Mouse (Mus musculus) hindbrain, embryonic 14.5 days (tissue): ENCODE results near the gene Plcd4. TPM values are rescaled to one million over a fixed set of nuclear protein-coding genes. Genes with fewer than 3 reads are reported as not detected.
"Not testable (repeated sequence)": the region's sequence is repeated elsewhere in the genome, so short reads cannot be mapped to it uniquely, and the experiment has no call there.

Experiments used
- ATAC-seq: fragments of 200-750 bp; cut with Nextera tagmentation; 2 replicates; pipeline ENCODE4 v1.8.0; 2017; ENCODE audit warnings: moderate number of reproducible peaks, mild to moderate bottlenecking, moderate TSS enrichment, moderate library complexity; ENCODE audit not compliant: low FRiP score
- DNase-seq: peaks from one replicate; pipeline ENCODE4 v3.0.0-alpha.2; 2015; ENCODE audit warnings: low spot score
- H3K27ac ChIP-seq: fragments of 300-500 bp; sonication (generic); 2 replicates; pipeline ENCODE4 v1.5.1; 2014; ENCODE audit warnings: mild to moderate bottlenecking, moderate library complexity
- H3K27me3 ChIP-seq: fragments of 300-500 bp; sonication (generic); 2 replicates; pipeline ENCODE4 v1.6.1; 2014; ENCODE audit warnings: mild to moderate bottlenecking, low read length, mixed read lengths; ENCODE audit not compliant: control insufficient read depth, insufficient read depth
- H3K36me3 ChIP-seq: fragments of 300-500 bp; sonication (generic); replicated peaks from 2 replicates; pipeline ENCODE4 v1.6.1; 2014; ENCODE audit not compliant: control insufficient read depth, insufficient read depth
- H3K4me1 ChIP-seq: fragments of 300-500 bp; sonication (generic); replicated peaks from 2 replicates; pipeline ENCODE4 v1.6.1; 2014; ENCODE audit warnings: antibody characterized with exemption, low read length, mixed read lengths; ENCODE audit not compliant: control insufficient read depth, insufficient read depth
- H3K4me2 ChIP-seq: fragments of 300-500 bp; sonication (generic); replicated peaks from 2 replicates; pipeline ENCODE4 v1.6.1; 2014; ENCODE audit warnings: mild to moderate bottlenecking, moderate library complexity
- H3K4me3 ChIP-seq: fragments of 300-500 bp; sonication (generic); replicated peaks from 2 replicates; pipeline ENCODE4 v1.5.1; 2014; ENCODE audit warnings: mild to moderate bottlenecking, low read length
- H3K9ac ChIP-seq: fragments of 300-500 bp; sonication (generic); 2 replicates; pipeline ENCODE4 v1.6.1; 2014
- H3K9me3 ChIP-seq: fragments of 300-500 bp; sonication (generic); 2 replicates; pipeline ENCODE4 v1.6.1; 2016; ENCODE audit warnings: low read length; ENCODE audit not compliant: control insufficient read depth
- WGBS: fragments of 180-500 bp; shearing (Covaris S2); extraction: QIAGEN DNeasy Blood & Tissue Kit; methylation state at CpG from one replicate; pipeline ENCODE4 v1.1.7; 2014; 5-methylcytosine and 5-hydroxymethylcytosine counted together
- polyA plus RNA-seq: library from polyadenylated mRNA; unstranded; fragments of >200 nt; fragmentation: Nextera tagmentation; extraction: Ambion mirVana; gene quantifications from 2 replicates; pipeline ENCODE4 v1.2.1, GENCODE M21; 2014

Gene Plcd4
- 4.9 and 5.6 TPM in 2 replicates for polyA plus RNA-seq

- ATAC-seq (peak; percentile 62; the same call in 1 of the 2 replicates), DNase-seq (peak; percentile 28)
- H3K9me3 ChIP-seq = no peaks in the 10 kb centered on the region
- WGBS = 7% methylated on average over 6 of the region's 6 CpGs
- peak within 1 kb of the TSS; percentile 40; the same call in 1 of the 2 replicates for H3K27ac ChIP-seq
- H3K9ac ChIP-seq = no peak within 1 kb of the TSS
- peak within 1 kb of the TSS; percentile 4 for H3K4me2 ChIP-seq
- no peaks in the 10 kb centered on the region for H3K27me3 ChIP-seq
- no peaks in the 10 kb centered on the region for H3K36me3 ChIP-seq
- no peaks in the 10 kb centered on the region for H3K4me1 ChIP-seq
- no peak within 1 kb of the TSS for H3K4me3 ChIP-seq
Observed at GRCm38 (mm10) chr1:74542451-74542961, at the start of gene Plcd4. TSS of gene Plcd4 (plus strand) at chr1:74542888.

GRCm38 (mm10) chr1:74501106-74501505 is 41.6 kb upstream of the Plcd4 start:
- Histone ChIP-seq H3K9me3 (no peaks in the 10 kb centered on the region), H3K27ac (no peak overlapping the region), H3K4me2 (no peak overlapping the region), H3K9ac (no peak overlapping the region), H3K4me1 (peaks cover 11% of the 10 kb centered on the region; the same call in 1 of the 2 replicates), H3K36me3 (peaks cover 14% of the 10 kb centered on the region; the same call in 1 of the 2 replicates), H3K4me3 (no peak overlapping the region), H3K27me3 (no peaks in the 10 kb centered on the region)
- no peak for ATAC-seq
- 83% methylated on average over 1 of the region's 1 CpGs for WGBS
- DNase-seq = no peak

GRCm38 (mm10) chr1:74505393-74505720 is 37.3 kb upstream of the Plcd4 start:
- no peaks in the 10 kb centered on the region for H3K9me3 ChIP-seq
- peak overlapping the region; percentile 85 for H3K4me2 ChIP-seq
- H3K4me3 ChIP-seq = peak overlapping the region; percentile 88
- ATAC-seq (no peak; the same call in 1 of the 2 replicates), DNase-seq (no peak)
- under 1% methylated on average over 22 of the region's 22 CpGs for whole genome bisulfite sequencing
- H3K27me3 ChIP-seq = no peaks in the 10 kb centered on the region
- peaks cover 34% of the 10 kb centered on the region for H3K4me1 ChIP-seq
- no peaks in the 10 kb centered on the region for H3K36me3 ChIP-seq
- H3K27ac ChIP-seq = peak overlapping the region; percentile 56
- peak overlapping the region; percentile 72 for H3K9ac ChIP-seq

DNA sequence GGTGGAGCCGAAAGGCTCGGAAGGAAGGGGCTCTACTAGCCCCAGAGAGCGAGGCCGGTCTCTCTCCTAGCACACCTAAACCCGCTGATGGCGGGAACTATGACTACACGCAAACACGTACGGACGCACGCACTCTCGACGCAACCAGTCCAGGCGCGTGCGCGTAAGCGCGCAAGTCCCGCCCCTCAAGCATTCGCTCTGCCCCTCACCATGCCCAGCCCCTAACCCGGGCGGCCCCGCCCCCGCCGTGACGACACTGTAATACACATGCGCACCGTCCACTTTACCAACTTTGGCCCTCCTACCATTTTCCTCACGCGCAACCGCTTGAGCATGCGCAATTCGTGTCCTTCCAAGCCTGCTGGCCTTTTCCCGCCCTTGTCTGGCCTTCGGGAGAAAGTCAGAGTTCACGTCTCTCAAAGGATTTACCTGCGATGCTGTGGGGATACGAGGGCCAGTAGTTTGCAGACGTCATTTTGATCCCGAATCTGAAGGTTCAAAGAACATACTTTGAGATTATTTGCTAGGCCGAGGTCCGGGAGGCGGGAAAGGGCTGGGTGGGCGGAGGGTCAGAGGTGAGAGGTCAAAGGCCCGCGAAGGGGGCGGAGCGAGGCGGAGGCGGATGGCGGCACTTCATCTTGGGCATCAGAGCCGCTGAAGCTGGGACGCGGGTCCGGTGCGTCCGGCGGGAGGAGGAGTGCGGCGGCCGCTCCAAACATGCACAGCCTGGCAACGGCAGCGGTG is 36.8 kb upstream of the Plcd4 start, which contains the start of gene Cnot9:
Gene Cnot9 (plus strand): TSS at position 338 of the 744 bp plus-strand sequence.
- peak within 1 kb of the TSS; percentile 86 for H3K27ac ChIP-seq
- ATAC-seq = peak; percentile 100
- H3K36me3 ChIP-seq = no peaks in the 10 kb centered on the region
- peaks cover 34% of the 10 kb centered on the region for H3K4me1 ChIP-seq
- peak within 1 kb of the TSS; percentile 88 for H3K4me3 ChIP-seq
- WGBS = under 1% methylated on average over 63 of the region's 64 CpGs
- H3K9me3 ChIP-seq = no peaks in the 10 kb centered on the region
- DNase-seq = peak; percentile 99
- peak within 1 kb of the TSS; percentile 85 for H3K4me2 ChIP-seq
- no peaks in the 10 kb centered on the region for H3K27me3 ChIP-seq
- H3K9ac ChIP-seq = peak within 1 kb of the TSS; percentile 86

GRCm38 (mm10) chr1:74506471-74506881 is 36.2 kb upstream of the Plcd4 start:
- H3K9ac ChIP-seq = peak overlapping the region; percentile 86
- peak overlapping the region; percentile 85 for H3K4me2 ChIP-seq
- peak overlapping the region; percentile 88 for H3K4me3 ChIP-seq
- under 1% methylated on average over 33 of the region's 34 CpGs for WGBS
- no peaks in the 10 kb centered on the region for H3K27me3 ChIP-seq
- peaks cover 34% of the 10 kb centered on the region for H3K4me1 ChIP-seq
- no peaks in the 10 kb centered on the region for H3K36me3 ChIP-seq
- DNase-seq (peak; percentile 53), ATAC-seq (peak; percentile 24)
- H3K27ac ChIP-seq = peak overlapping the region; percentile 86
- H3K9me3 ChIP-seq = no peaks in the 10 kb centered on the region

GRCm38 (mm10) chr1:74507780-74508179 is 34.9 kb upstream of the Plcd4 start:
- no peak overlapping the region for H3K27ac ChIP-seq
- no peaks in the 10 kb centered on the region for H3K9me3 ChIP-seq
- peaks cover 34% of the 10 kb centered on the region for H3K4me1 ChIP-seq
- DNase-seq (no peak), ATAC-seq (no peak)
- no peaks in the 10 kb centered on the region for H3K36me3 ChIP-seq
- no peaks in the 10 kb centered on the region for H3K27me3 ChIP-seq
- H3K4me3 ChIP-seq = no peak overlapping the region
- H3K9ac ChIP-seq = 0 out of 2 replicates have a peak overlapping the region, but pooled peaks have one; percentile 86
- WGBS = 100% methylated on average over 2 of the region's 2 CpGs
- H3K4me2 ChIP-seq = peak overlapping the region; percentile 85; the same call in 1 of the 2 replicates

DNA sequence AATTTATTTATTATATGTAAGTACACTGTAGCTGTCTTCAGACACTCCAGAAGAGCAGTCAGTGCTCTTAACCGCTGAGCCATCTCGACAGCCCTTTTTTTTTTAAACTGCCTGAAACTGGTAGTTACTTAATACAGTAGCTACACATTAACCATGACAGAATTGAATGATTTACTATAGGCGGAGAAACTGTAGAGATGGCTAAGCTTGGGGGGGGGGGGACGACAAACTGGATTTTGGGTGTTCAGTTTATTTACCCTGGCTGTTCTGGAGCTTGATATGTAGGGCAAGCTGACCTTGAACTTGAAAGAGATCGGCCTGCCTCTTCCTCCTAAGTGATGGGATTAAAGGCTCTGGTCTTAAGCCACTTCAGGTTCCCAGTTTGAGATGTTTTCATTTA is 31.4 kb upstream of the Plcd4 start:
- no peak overlapping the region for H3K4me3 ChIP-seq
- ATAC-seq (no peak), DNase-seq (no peak)
- H3K27ac ChIP-seq = no peak overlapping the region
- no peak overlapping the region for H3K4me2 ChIP-seq
- no peak overlapping the region for H3K9ac ChIP-seq
- H3K27me3 ChIP-seq = no peaks in the 10 kb centered on the region
- peaks cover 23% of the 10 kb centered on the region for H3K4me1 ChIP-seq
- H3K36me3 ChIP-seq = no peaks in the 10 kb centered on the region; the same call in 1 of the 2 replicates
- H3K9me3 ChIP-seq = no peaks in the 10 kb centered on the region
- 95% methylated on average over 5 of the region's 5 CpGs for WGBS

DNA sequence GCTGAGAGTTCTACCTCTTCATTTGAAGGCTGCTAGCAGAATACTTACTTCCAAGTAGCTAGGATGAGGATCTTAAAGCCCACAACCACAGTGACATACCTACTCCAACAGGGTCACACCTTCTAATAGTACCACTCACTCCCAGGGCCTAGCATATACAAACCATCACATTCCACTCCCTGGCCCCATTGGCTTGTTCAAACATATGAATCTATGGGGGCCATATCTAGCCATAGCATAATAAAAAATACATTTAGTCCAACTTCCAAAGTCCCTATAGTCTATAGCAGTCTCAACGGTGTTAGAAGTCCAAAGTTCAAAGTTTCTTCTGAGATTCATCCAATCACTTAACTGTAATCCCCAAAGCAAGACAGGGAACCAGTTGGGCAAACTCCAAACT is 29.7 kb upstream of the Plcd4 start:
- ATAC-seq, H3K9me3 ChIP-seq, DNase-seq, H3K9ac ChIP-seq, H3K27me3 ChIP-seq, H3K36me3 ChIP-seq, H3K4me2 ChIP-seq, H3K4me3 ChIP-seq, H3K27ac ChIP-seq: not testable (repeated sequence)
- 91% methylated on average over 1 of the region's 1 CpGs for WGBS
- peaks cover 12% of the 10 kb centered on the region for H3K4me1 ChIP-seq

GRCm38 (mm10) chr1:74519875-74520274 is 22.8 kb upstream of the Plcd4 start:
- no peaks in the 10 kb centered on the region for H3K4me1 ChIP-seq
- H3K36me3 ChIP-seq = peaks cover 60% of the 10 kb centered on the region
- no peak overlapping the region for H3K9ac ChIP-seq
- ATAC-seq = no peak
- no peak overlapping the region for H3K27ac ChIP-seq
- no peak overlapping the region for H3K4me3 ChIP-seq
- no peak overlapping the region for H3K4me2 ChIP-seq
- no peaks in the 10 kb centered on the region for H3K9me3 ChIP-seq
- H3K27me3 ChIP-seq = no peaks in the 10 kb centered on the region
- no peak for DNase-seq
